Mouse (Mus musculus) midbrain, postnatal 0 days (tissue): ENCODE measurements around the gene Afdn. TPM values are rescaled to one million over a fixed set of nuclear protein-coding genes. Genes with fewer than 3 reads are reported as not detected.
A peak's percentile ranks its signal among the peaks of the same experiment; 100 is the strongest.

Experiments
- ATAC-seq: fragments of 200-750 bp; cut with Nextera tagmentation; 2 replicates; pipeline ENCODE4 v1.8.0; 2017; ENCODE audit warnings: moderate number of reproducible peaks, mild to moderate bottlenecking, moderate TSS enrichment, moderate library complexity; ENCODE audit not compliant: low FRiP score
- DNase-seq: peaks from one replicate; pipeline ENCODE4 v3.0.0-alpha.2; 2015; ENCODE audit warnings: low spot score
- H3K27ac ChIP-seq: fragments of 300-500 bp; sonication (generic); 2 replicates; pipeline ENCODE4 v1.5.1; 2014; ENCODE audit warnings: low read depth, mild to moderate bottlenecking, low read length, mixed read lengths
- H3K27me3 ChIP-seq: fragments of 300-500 bp; sonication (generic); 2 replicates; pipeline ENCODE4 v1.6.1; 2014; ENCODE audit warnings: low read length, control low read depth, mixed read lengths; ENCODE audit not compliant: insufficient read depth
- H3K36me3 ChIP-seq: fragments of 300-500 bp; sonication (generic); 2 replicates; pipeline ENCODE4 v1.6.1; 2014; ENCODE audit warnings: low read length, control low read depth, mixed read lengths; ENCODE audit not compliant: insufficient read depth
- H3K4me1 ChIP-seq: fragments of 300-500 bp; sonication (generic); 2 replicates; pipeline ENCODE4 v1.6.1; 2014; ENCODE audit warnings: mild to moderate bottlenecking, control low read depth, antibody characterized with exemption, low read length, mixed read lengths; ENCODE audit not compliant: insufficient read depth
- H3K4me2 ChIP-seq: fragments of 300-500 bp; sonication (generic); 2 replicates; pipeline ENCODE4 v1.6.1; 2014; ENCODE audit warnings: low read depth, mild to moderate bottlenecking, low read length, mixed read lengths; ENCODE audit not compliant: poor library complexity, severe bottlenecking
- H3K4me3 ChIP-seq: fragments of 300-500 bp; sonication (generic); 2 replicates; pipeline ENCODE4 v1.5.1; 2014; ENCODE audit warnings: low read depth, mild to moderate bottlenecking, low read length, moderate library complexity
- H3K9ac ChIP-seq: fragments of 300-500 bp; sonication (generic); replicated peaks from 2 replicates; pipeline ENCODE4 v1.6.1; 2014; ENCODE audit warnings: mild to moderate bottlenecking, low read length, moderate library complexity, mixed read lengths; ENCODE audit not compliant: poor library complexity, severe bottlenecking
- H3K9me3 ChIP-seq: fragments of 300-500 bp; sonication (generic); 2 replicates; pipeline ENCODE4 v1.6.1; 2016; ENCODE audit warnings: low read length, control low read depth
- CTCF ChIP-seq: IDR thresholded peaks from 2 replicates; pipeline ENCODE4 v1.5.1; 2016; ENCODE audit warnings: antibody characterized with exemption, mild to moderate bottlenecking
- WGBS: fragments of 180-500 bp; shearing (Covaris S2); extraction: QIAGEN DNeasy Blood & Tissue Kit; methylation state at CpG from one replicate; pipeline ENCODE4 v1.1.7; 2014; 5-methylcytosine and 5-hydroxymethylcytosine counted together
- polyA plus RNA-seq: library from polyadenylated mRNA; unstranded; fragments of >200 nt; fragmentation: Nextera tagmentation; extraction: Ambion mirVana; gene quantifications from 2 replicates; pipeline ENCODE4 v1.2.1, GENCODE M21; 2015
- total RNA-seq: library from RNA; depleted of rRNA; stranded (reverse); fragments of >200 nt; gene quantifications from 2 replicates; pipeline ENCODE4 v1.2.3, GENCODE M21; 2014

The Afdn gene
- total and polyA plus RNA-seq, 2 experiments from 2014 or later: 100 to 138 TPM

DNA sequence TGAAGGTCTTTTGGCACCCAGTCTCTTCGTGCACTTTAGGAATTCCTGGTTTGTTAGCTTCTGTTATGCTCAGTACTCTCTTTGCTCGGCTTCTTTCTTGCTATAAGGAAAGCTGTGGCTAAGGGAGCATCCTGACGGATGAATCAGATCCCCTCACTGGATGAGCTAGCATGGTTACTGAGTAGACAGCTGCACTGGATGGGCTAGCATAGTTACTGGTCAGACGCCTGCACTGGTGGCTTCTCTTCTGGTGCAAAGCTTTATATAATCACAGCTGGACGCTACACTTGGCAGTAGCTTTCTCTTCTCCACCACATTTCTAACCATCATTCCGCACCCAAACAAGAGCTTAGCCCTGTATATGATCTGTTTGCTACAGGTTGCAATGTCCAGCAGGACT lies 5.4 kb upstream of the Afdn start:
- no peak overlapping the region for H3K27ac ChIP-seq
- TF ChIP-seq CTCF: no peak
- no peaks in the 10 kb centered on the region for H3K27me3 ChIP-seq
- H3K4me1 ChIP-seq: 0 out of 2 replicates have a peak, but pooled peaks cover 4% of the 10 kb centered on the region
- H3K9ac ChIP-seq: no peak overlapping the region
- DNase-seq (no peak), ATAC-seq (no peak)
- no peaks in the 10 kb centered on the region for H3K36me3 ChIP-seq
- 78% methylated on average over 6 of the region's 6 CpGs for WGBS
- no peak overlapping the region for H3K4me2 ChIP-seq
- no peaks in the 10 kb centered on the region for H3K9me3 ChIP-seq
- no peak overlapping the region for H3K4me3 ChIP-seq

GRCm38 (mm10) chr17:13758586-13758985 lies 1.8 kb upstream of the Afdn start:
- Histone ChIP-seq H3K4me1 (peaks cover 8% of the 10 kb centered on the region; the same call in 1 of the 2 replicates), H3K9me3 (no peaks in the 10 kb centered on the region), H3K4me2 (peak overlapping the region; percentile 81), H3K4me3 (peak overlapping the region; percentile 96), H3K9ac (peak overlapping the region; percentile 97), H3K27me3 (no peaks in the 10 kb centered on the region), H3K36me3 (no peaks in the 10 kb centered on the region), H3K27ac (peak overlapping the region; percentile 98)
- no peak for ATAC-seq
- peak; percentile 28 for DNase-seq
- no peak for TF ChIP-seq CTCF
- 22% methylated on average over 7 of the region's 7 CpGs for WGBS

DNA sequence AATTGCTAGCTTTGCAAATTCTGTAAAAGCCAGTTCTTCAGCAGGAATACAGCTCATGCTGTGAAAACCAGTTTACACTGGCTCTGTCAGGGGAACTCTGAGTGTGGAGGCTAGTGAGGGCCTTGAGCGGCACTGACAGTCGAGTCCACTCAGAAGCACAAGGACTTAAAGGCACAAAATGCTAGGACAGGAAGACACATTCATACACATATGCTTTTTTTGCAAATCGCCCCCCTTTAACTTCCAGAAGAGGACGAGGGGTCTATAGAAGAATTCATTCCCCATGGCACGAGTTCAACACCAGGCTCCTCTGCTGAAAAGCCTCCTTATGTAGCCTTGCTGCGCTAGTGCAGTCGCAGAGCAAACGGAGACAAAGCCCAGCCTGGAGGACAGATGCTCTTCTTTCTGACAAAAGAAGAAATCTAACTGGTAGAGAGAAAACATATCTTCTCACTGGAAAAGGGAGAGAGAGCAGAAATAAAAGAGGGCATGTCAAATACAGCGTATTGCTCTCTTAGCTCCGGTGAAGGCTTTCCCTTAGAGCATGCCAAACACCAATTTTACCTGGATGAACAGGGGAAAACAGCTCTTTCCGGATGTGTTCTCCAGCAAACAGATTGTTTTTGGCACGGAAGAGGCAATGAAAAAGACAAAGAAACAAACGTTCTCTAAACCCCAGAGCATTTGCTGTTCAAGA lies 1.0 kb upstream of the Afdn start:
- peak overlapping the region; percentile 96 for H3K4me3 ChIP-seq
- H3K9ac ChIP-seq: peak overlapping the region; percentile 97
- DNase-seq: peak; percentile 67
- no peak for TF ChIP-seq CTCF
- H3K9me3 ChIP-seq: no peaks in the 10 kb centered on the region
- peak overlapping the region; percentile 81 for H3K4me2 ChIP-seq
- 2% methylated on average over 13 of the region's 13 CpGs for WGBS
- peaks cover 8% of the 10 kb centered on the region; the same call in 1 of the 2 replicates for H3K4me1 ChIP-seq
- peak overlapping the region; percentile 98 for H3K27ac ChIP-seq
- H3K36me3 ChIP-seq: no peaks in the 10 kb centered on the region
- no peaks in the 10 kb centered on the region for H3K27me3 ChIP-seq
- peak; percentile 53 for ATAC-seq

GRCm38 (mm10) chr17:13760675-13761178 lies 388 bp downstream of the Afdn start:
- WGBS: 1% methylated on average over 30 of the region's 72 CpGs

DNA sequence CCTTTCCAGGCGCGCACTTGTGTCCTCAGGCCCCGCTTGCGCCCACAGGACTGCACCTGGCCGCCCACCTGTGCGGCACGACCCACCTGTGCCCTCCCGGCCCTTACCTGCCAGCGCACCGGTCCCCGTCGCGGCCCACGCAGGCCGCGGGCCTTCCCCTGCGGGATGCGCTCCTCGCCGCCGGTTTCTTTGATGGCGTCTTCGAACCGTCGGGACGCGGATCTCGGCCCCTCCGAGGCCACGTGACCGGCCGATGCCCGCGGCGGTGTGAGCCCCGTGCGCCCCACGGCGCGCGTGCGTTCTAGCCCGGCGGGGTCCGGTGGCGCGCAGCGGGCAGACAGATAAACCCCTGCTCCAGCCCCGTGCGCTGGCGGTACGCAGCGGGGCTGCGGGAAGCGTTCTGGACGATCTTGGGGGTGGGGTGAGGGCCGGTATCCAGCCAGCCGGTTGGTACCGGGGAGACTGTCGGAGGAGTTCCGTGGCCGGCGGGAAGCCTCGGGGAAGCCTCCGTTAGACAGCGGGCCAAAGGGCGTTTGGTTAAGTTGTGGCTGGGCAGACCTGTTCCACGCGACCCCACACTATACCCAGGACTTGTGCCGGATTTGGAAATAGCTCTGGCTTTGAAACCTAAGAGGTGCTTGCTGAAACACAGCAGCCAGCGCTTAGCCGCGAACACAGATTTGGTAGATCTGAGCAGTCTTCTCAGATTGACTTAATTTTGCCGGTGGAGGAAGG lies 1.0 kb downstream of the Afdn start, which contains the start of gene Tcte2:
TSS of gene Tcte2 (minus strand) at position 647 of the 735 bp plus-strand sequence.
- no peaks in the 10 kb centered on the region for H3K27me3 ChIP-seq
- no peak for TF ChIP-seq CTCF
- no peaks in the 10 kb centered on the region for H3K36me3 ChIP-seq
- H3K27ac ChIP-seq: peak within 1 kb of the TSS; percentile 98
- peak within 1 kb of the TSS; percentile 81 for H3K4me2 ChIP-seq
- H3K4me3 ChIP-seq: peak within 1 kb of the TSS; percentile 96
- H3K9ac ChIP-seq: peak within 1 kb of the TSS; percentile 97
- no peaks in the 10 kb centered on the region for H3K9me3 ChIP-seq
- DNase-seq (peak; percentile 47), ATAC-seq (peak; percentile 36; the same call in 1 of the 2 replicates)
- H3K4me1 ChIP-seq: peaks cover 8% of the 10 kb centered on the region; the same call in 1 of the 2 replicates
- under 1% methylated on average over 70 of the region's 74 CpGs for WGBS

More at GRCm38 (mm10) chr17:13760675-13761178, 388 bp downstream of the Afdn start:
- peaks cover 8% of the 10 kb centered on the region; the same call in 1 of the 2 replicates for H3K4me1 ChIP-seq
- DNase-seq (peak; percentile 13), ATAC-seq (peak; percentile 13)
- TF ChIP-seq CTCF: no peak
- H3K9me3 ChIP-seq: no peaks in the 10 kb centered on the region
- H3K4me3 ChIP-seq: peak overlapping the region; percentile 96
- peak overlapping the region; percentile 97 for H3K9ac ChIP-seq
- no peaks in the 10 kb centered on the region for H3K27me3 ChIP-seq
- H3K4me2 ChIP-seq: peak overlapping the region; percentile 81
- H3K27ac ChIP-seq: peak overlapping the region; percentile 98
- H3K36me3 ChIP-seq: no peaks in the 10 kb centered on the region
